ENCODE assay signal across 7 mouse cellular contexts in genomic region chr1:51478262-51479026, GRCm38 (mm10). TPM values are rescaled to one million over a fixed set of nuclear protein-coding genes. Genes with fewer than 3 reads are reported as not detected.
A peak's percentile ranks its signal among the peaks of the same experiment; 100 is the strongest.
DNase-seq lines count a peak whose midpoint lies in the region; ATAC-seq and TF ChIP-seq lines count a peak whose summit lies in the region.

Gene Nabp1, minus strand, starts transcription at chr1:51478425.

- intact Hi-C loops in left cerebral cortex, postnatal 4 days (cut with DNase I): loop anchor here (5.0 kb wide), 1 partner anchor 119 kb away; no protein-coding TSS in a partner anchor

- H3K9ac ChIP-seq in intestine, postnatal 0 days (ENCODE audit: low read depth, low read length): peak within 1 kb of the TSS; percentile 76
- peak within 1 kb of the TSS; percentile 71 for H3K9ac ChIP-seq in midbrain, embryonic 12.5 days (replicated peaks)

- peak; percentile 99 for TF ChIP-seq POLR2A in small intestine, adult 2 months (IDR thresholded peaks at IDR 0.05; ENCODE audit: low read depth, low read length)

- H3K4me1 ChIP-seq in embryonic facial prominence, embryonic 10.5 days: peaks cover 12% of the 10 kb centered on the region; the same call in 1 of the 2 replicates
- H3K4me1 ChIP-seq in intestine, postnatal 0 days (replicated peaks; ENCODE audit: control insufficient read depth, insufficient read depth, low read length): no peaks in the 10 kb centered on the region
- H3K4me1 ChIP-seq in midbrain, embryonic 12.5 days: 0 out of 2 replicates have a peak, but pooled peaks cover 5% of the 10 kb centered on the region
- no peaks in the 10 kb centered on the region; the same call in 1 of the 2 replicates for H3K4me1 ChIP-seq in small intestine, adult 2 months (ENCODE audit: control insufficient read depth, insufficient read depth, insufficient read length, low read length)

- no peaks in the 10 kb centered on the region for H3K36me3 ChIP-seq in embryonic facial prominence, embryonic 10.5 days (replicated peaks)
- H3K36me3 ChIP-seq in intestine, postnatal 0 days (ENCODE audit: control insufficient read depth, insufficient read depth): no peaks in the 10 kb centered on the region
- H3K36me3 ChIP-seq in midbrain, embryonic 12.5 days: no peaks in the 10 kb centered on the region
- H3K36me3 ChIP-seq in small intestine, adult 2 months (ENCODE audit: control insufficient read depth, insufficient read depth, low read length): no peaks in the 10 kb centered on the region; the same call in 1 of the 2 replicates

- peak; percentile 71 for TF ChIP-seq CTCF in intestine, postnatal 0 days (IDR thresholded peaks at IDR 0.05; ENCODE audit: low read depth)
- TF ChIP-seq CTCF in small intestine, adult 2 months (IDR thresholded peaks at IDR 0.05; ENCODE audit: extremely low read depth, insufficient read length, insufficient replicate concordance, low read depth, low read length): 0 out of 2 replicates have a peak, but pooled peaks have one; percentile 5

- under 1% methylated on average over 51 of the region's 51 CpGs for WGBS in embryonic facial prominence, embryonic 10.5 days
- under 1% methylated on average over 51 of the region's 51 CpGs for WGBS in intestine, postnatal 0 days
- WGBS in midbrain, embryonic 12.5 days: under 1% methylated on average over 51 of the region's 51 CpGs
- under 1% methylated on average over 51 of the region's 51 CpGs for WGBS in small intestine, adult 2 months

- peak; percentile 100 for DNase-seq in adrenal gland, postnatal 10 days
- DNase-seq in embryonic facial prominence, embryonic 10.5 days (ENCODE audit: low spot score): peak; percentile 98
- DNase-seq in gonadal fat pad, adult 2 months (ENCODE audit: low read depth): peak; percentile 84
- peak; percentile 98 for DNase-seq in left cerebral cortex, postnatal 4 days

- H3K27ac ChIP-seq in embryonic facial prominence, embryonic 10.5 days (replicated peaks): peak within 1 kb of the TSS; percentile 84
- peak within 1 kb of the TSS; percentile 87 for H3K27ac ChIP-seq in intestine, postnatal 0 days (ENCODE audit: low read depth, low read length)
- H3K27ac ChIP-seq in midbrain, embryonic 12.5 days (replicated peaks): peak within 1 kb of the TSS; percentile 60
- peak within 1 kb of the TSS; percentile 94 for H3K27ac ChIP-seq in small intestine, adult 2 months (ENCODE audit: insufficient read depth, low read depth, low read length)

- peak within 1 kb of the TSS; percentile 71 for H3K4me3 ChIP-seq in embryonic facial prominence, embryonic 10.5 days
- H3K4me3 ChIP-seq in intestine, postnatal 0 days (ENCODE audit: low read depth, low read length): peak within 1 kb of the TSS; percentile 69
- H3K4me3 ChIP-seq in midbrain, embryonic 12.5 days: peak within 1 kb of the TSS; percentile 67
- H3K4me3 ChIP-seq in small intestine, adult 2 months (ENCODE audit: low read depth, low read length): peak within 1 kb of the TSS; percentile 93

- H3K9me3 ChIP-seq in embryonic facial prominence, embryonic 10.5 days: no peaks in the 10 kb centered on the region
- H3K9me3 ChIP-seq in intestine, postnatal 0 days (ENCODE audit: control insufficient read depth): no peaks in the 10 kb centered on the region
- no peaks in the 10 kb centered on the region for H3K9me3 ChIP-seq in midbrain, embryonic 12.5 days

- ATAC-seq in intestine, postnatal 0 days: peak; percentile 100
- ATAC-seq in midbrain, embryonic 12.5 days (ENCODE audit: low FRiP score, low read depth): peak; percentile 100

- H3K4me2 ChIP-seq in intestine, postnatal 0 days (replicated peaks; ENCODE audit: low read depth): peak within 1 kb of the TSS; percentile 82
- H3K4me2 ChIP-seq in midbrain, embryonic 12.5 days (replicated peaks): peak within 1 kb of the TSS; percentile 92

- 0 out of 2 replicates have a peak, but pooled peaks cover 4% of the 10 kb centered on the region for H3K27me3 ChIP-seq in embryonic facial prominence, embryonic 10.5 days (replicated peaks; ENCODE audit: low read depth, poor library complexity, severe bottlenecking)
- H3K27me3 ChIP-seq in intestine, postnatal 0 days (replicated peaks; ENCODE audit: control insufficient read depth, insufficient read depth, low read length): no peaks in the 10 kb centered on the region
- peaks cover 4% of the 10 kb centered on the region; the same call in 1 of the 2 replicates for H3K27me3 ChIP-seq in midbrain, embryonic 12.5 days
- no peaks in the 10 kb centered on the region for H3K27me3 ChIP-seq in small intestine, adult 2 months (ENCODE audit: control insufficient read depth, insufficient read depth, low read length)

RNA-seq across cellular contexts. Expression of gene Nabp1, which starts in this region (rescaled TPM):
- 10 to 100 TPM; 27.4 to 27.9 TPM for total RNA-seq in adrenal gland, postnatal 10 days (2021)
- 8.3 and 9.5 TPM in 2 replicates for polyA plus RNA-seq in embryonic facial prominence, embryonic 10.5 days (2016; fragmentation: Nextera tagmentation; extraction: Ambion mirVana)
- polyA plus RNA-seq in gonadal fat pad, adult 2 months (2012; rRNA removed): 12.8 and 22.4 TPM in 2 replicates
- polyA plus RNA-seq in intestine, postnatal 0 days (2015; fragmentation: Nextera tagmentation; extraction: Ambion mirVana): 14.9 and 15.7 TPM in 2 replicates
- total RNA-seq in left cerebral cortex, postnatal 4 days (2021): 1 to 10 TPM; 7.7 to 8.4 TPM
- polyA plus RNA-seq in midbrain, embryonic 12.5 days (2016; fragmentation: Nextera tagmentation; extraction: Ambion mirVana): 6.6 and 8.4 TPM in 2 replicates
- polyA plus RNA-seq in small intestine, adult 2 months (2012; rRNA removed): 0.93 and 1.5 TPM in 2 replicates

Comparison
In these comparisons a context has a peak if more than half of its experiments do, and no peak if none do; other contexts are left out.
1. Peak in every context shown above with its lines: DNase-seq, ATAC-seq, H3K4me3 ChIP-seq and H3K27ac ChIP-seq.